Mouse (Mus musculus): ENCODE data around the gene Tbx2.

Gene Tbx2

GRCm38 (mm10) chr11:85840031-85840802, 7.9 kb downstream of the Tbx2 start:
- no peak for DNase-seq (ENCODE audit: low spot score in 2 of 2)

- DNase-seq (ENCODE audit: low spot score in 2 of 2), result no peak
Observed at GRCm38 (mm10) chr11:85840803-85841145, 8.4 kb downstream of the Tbx2 start.

- no peak for DNase-seq (ENCODE audit: low spot score in 2 of 2)
Observed at GRCm38 (mm10) chr11:85841211-85841681, 8.9 kb downstream of the Tbx2 start.

GRCm38 (mm10) chr11:85841980-85842379, 9.6 kb downstream of the Tbx2 start:
- peak; percentile 37 to 53 for DNase-seq (ENCODE audit: low spot score in 2 of 2)

GRCm38 (mm10) chr11:85842596-85843346, 10.4 kb downstream of the Tbx2 start:
- DNase-seq (ENCODE audit: low spot score in 2 of 2), result no peak

- DNase-seq (ENCODE audit: low spot score in 2 of 2), result peak; percentile 43 to 63
Observed at GRCm38 (mm10) chr11:85843347-85843692, 11.0 kb downstream of the Tbx2 start.

GRCm38 (mm10) chr11:85844144-85844965, 12.0 kb downstream of the Tbx2 start:
- DNase-seq (ENCODE audit: low spot score in 2 of 2), result peak; percentile 33 to 39

GRCm38 (mm10) chr11:85844971-85845370, 12.6 kb downstream of the Tbx2 start:
- no peak for DNase-seq (ENCODE audit: low spot score in 2 of 2)

GRCm38 (mm10) chr11:85845921-85846320, 13.6 kb downstream of the Tbx2 start:
- DNase-seq (ENCODE audit: low spot score in 2 of 2), result no peak

GRCm38 (mm10) chr11:85846509-85846908, 14.2 kb downstream of the Tbx2 start:
- no peak for DNase-seq (ENCODE audit: low spot score in 2 of 2)

GRCm38 (mm10) chr11:85849037-85849436, 16.7 kb downstream of the Tbx2 start:
- peak; percentile 39 to 50 for DNase-seq (ENCODE audit: low spot score in 2 of 2)

- DNase-seq (ENCODE audit: low spot score in 2 of 2), result no peak
Observed at GRCm38 (mm10) chr11:85850233-85850632, 17.9 kb downstream of the Tbx2 start, which contains the start of gene Gm11444. Gm11444 (minus strand) TSS chr11:85850333.

GRCm38 (mm10) chr11:85850758-85851157, 18.4 kb downstream of the Tbx2 start:
- DNase-seq (ENCODE audit: low spot score in 2 of 2), result no peak

- no peak for DNase-seq (ENCODE audit: low spot score in 2 of 2)
Observed at GRCm38 (mm10) chr11:85857997-85858698, 25.8 kb downstream of the Tbx2 start.

GRCm38 (mm10) chr11:85864363-85864762, 32.0 kb downstream of the Tbx2 start:
- no peak for DNase-seq (ENCODE audit: low spot score in 2 of 2)

GRCm38 (mm10) chr11:85876059-85876788, 43.9 kb downstream of the Tbx2 start:
- DNase-seq (ENCODE audit: low spot score in 2 of 2), result no peak

- DNase-seq (ENCODE audit: low spot score in 2 of 2), result no peak
Observed at GRCm38 (mm10) chr11:85884498-85884897, 52.1 kb downstream of the Tbx2 start.

GRCm38 (mm10) chr11:85885665-85886428, 53.5 kb downstream of the Tbx2 start, which contains the start of gene Tbx4:
Tbx4 (plus strand) TSS chr11:85886422.
- no peak for DNase-seq (ENCODE audit: low spot score in 2 of 2)

- no peak for DNase-seq (ENCODE audit: low spot score in 2 of 2)
Observed at GRCm38 (mm10) chr11:85886429-85886785, 54.1 kb downstream of the Tbx2 start.

- DNase-seq (ENCODE audit: low spot score in 2 of 2), result no peak
Observed at GRCm38 (mm10) chr11:85887273-85887672, 54.9 kb downstream of the Tbx2 start.
